Mouse (Mus musculus): ENCODE data around the gene Mnx1. TPM values are rescaled to one million over a fixed set of nuclear protein-coding genes. Genes with fewer than 3 reads are reported as not detected.

Gene Mnx1
- not detected for total RNA-seq (2021)
- long read RNA-seq, experiment 1 = 0 reads
- long read RNA-seq, experiment 2 = 0 reads

DNA sequence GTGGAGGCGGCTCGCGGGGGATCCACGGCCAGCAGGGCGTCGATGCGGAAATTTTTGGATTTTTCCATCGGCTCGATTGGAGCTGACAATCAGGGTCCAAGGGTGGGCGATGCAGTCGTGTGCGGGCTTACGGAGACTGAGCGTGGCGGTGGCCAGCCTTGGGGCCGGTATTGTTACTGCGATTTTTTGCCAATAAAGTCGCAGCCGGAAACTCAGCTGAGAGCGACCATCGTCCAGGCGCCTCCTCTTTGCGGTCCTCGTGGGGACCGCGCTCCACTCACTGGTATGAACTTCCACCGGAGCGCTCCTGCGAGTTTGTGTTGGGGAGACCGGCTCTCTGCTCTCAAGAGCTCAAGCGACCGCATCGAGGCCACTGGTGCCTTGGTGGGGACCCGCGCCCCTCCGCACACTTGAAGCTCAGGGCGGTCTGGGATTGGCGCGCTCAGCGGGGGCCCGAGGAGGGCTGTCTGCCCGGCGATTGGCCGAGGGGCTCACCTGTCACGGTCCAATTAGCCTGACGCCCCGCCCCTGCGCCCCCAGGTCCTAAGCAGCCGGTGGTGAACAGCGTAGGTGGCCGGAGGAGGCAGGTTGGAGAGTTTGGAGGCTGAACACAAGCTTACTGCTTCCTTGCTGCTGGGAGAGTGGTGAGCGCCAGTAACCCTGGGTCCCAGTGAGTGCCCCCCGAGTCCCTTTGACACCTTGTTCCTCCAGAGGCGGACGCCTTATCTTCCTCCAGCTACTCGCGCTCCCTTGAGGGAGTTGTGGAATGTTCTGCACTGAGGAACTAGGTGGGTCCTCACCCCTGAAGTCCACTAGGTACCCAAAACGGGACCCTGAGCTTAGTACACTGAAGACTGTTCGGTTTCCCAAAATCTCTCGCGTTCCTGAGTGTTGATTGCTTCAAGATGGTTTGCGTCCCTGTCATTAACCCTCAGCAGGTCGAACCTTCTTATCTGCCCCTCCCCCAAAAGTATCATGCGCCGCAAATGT, at the start of gene Mnx1:
Mnx1 (minus strand) TSS at position 263 of the 990 bp plus-strand sequence.
- DNase-seq = no peak

DNA sequence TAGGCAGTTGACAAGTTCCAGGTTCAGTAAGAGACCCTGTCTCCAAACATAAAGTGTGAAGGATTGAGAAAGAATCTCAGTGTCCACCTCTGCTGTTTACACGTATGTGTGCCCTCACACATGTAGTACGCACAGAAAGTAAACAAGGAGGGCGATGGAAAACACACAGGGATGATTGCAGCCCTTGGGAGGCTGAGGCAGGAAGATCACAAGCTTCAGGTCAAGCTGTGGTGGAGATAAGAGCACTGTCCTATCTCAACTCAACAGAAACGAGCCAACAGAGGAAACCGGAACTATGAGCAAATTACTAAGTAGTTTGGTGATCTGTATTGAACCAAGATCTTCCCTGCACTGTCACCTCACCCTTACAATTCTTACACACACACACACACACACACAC, 38.2 kb upstream of the Mnx1 start:
- no peak for DNase-seq

DNA sequence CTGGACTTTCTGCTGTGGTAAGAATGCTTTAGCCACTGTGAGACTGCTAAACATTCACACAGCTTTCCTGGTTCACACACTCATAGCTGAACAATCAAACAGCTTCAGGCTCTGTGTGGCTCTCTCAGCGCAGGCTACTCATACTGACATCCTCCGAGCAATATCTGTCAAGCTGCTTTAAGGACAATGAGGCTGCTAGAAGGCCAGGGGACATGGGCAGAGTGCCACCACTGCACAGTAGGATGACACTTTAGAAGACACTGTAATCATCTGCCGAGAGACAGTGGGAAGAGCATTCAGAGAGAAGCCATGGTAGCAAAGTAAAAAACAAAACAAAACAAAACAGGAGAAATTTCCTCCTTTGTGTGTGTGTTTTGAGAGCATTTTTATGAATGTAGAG, 37.6 kb upstream of the Mnx1 start:
- no peak for DNase-seq

DNA sequence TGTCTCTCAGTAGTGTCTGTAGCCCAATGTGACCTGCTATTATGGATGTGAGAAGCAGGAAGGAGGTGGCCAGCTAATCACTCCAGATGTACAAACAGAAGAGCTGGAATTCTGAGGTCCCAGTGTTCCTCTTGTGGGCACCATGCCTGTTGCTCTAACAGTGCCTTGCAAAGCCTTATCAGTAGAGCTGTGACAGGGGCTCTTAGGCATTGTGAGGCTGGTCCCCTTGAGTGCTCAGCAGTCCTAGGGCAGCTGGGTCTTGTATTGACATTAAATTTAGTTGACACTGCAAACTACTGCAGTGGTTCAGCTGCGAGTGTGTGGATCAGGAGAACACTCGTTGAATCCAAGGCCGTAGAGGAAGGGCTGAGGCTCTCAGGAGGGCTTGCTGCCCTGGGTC, 28.7 kb upstream of the Mnx1 start:
- no peak for DNase-seq

DNA sequence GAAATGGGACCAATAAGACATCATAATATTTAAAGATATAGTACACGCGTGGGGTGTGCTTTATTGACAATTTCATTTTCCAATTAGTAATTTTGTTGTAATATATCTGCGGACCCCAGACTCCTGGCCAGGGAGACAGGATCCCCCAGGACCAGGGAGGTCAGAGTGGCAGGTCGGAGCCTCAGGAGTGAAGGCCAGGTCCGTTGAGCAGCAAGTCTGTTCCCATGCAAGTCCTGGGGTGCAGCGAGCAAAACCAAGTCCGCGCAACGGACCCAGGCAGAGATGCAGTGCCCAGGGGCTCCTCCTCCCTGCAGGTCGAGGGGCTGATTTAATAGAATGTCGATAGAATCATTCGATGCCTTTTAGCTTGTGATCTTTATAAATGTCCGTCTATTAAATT, 9.1 kb upstream of the Mnx1 start:
- DNase-seq = no peak

DNA sequence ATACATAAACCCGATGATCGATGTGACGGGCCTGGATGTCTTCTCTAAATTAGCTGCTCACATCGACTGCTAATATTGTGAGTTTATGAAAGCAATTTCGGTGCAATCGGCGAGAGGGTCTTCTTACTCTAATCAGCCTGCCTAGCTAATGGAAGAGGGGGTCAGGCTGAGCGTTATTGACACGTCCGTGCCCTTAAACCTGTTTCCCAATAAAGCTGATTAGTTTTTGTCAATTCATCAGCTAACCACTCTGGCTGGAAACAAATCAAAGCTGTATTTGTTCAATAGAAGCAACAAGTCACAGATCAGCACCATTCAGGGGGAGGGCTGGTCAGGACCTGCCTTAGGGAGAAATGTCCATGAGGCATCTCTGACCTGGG, 7.7 kb upstream of the Mnx1 start:
- no peak for DNase-seq

DNA sequence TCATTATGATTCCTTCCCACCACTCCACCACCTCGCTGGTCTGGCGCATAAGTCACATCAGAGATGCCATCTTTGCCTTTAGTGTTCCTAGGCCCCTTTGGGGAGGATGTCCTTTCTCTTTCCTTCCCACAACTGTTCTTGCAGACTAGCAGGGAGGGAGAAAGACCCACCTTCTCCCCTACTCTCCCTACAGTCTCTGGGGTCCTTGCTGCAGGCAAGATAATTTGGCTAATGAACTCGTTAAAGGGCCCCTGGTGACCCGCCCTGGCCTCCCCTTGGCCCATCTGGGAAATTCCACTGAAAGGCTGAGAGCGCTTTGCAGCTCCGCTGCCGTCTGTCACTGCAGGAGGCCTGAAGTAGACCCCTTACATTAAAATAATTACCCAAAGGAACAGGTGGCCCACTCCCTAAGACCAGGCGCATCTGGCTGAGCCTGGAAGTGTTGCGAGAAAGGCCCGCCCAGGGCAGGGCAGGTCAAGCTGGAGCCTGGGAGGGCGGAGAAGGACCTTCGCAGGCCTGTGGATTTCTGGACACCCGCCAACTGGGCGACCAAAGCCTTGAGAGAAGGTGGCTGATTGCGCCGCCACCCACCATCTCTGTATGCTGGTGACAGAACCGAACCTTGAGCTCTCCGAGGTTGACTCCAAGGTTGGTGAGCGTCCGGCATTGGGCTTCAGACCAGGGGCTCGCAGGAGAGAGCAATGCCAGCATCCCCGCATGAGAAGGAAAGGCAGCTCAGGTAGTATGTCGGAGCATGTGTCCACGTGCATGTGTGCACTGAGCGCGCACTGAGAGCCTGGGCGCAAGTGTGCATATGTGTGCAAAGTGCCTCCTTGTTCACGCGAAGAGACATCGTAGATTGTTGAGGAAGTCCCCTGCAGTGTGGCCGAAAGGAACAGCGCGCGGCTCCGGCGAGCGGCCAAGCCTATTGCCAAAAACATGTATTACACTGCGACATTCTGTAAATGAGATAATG, 7.0 kb upstream of the Mnx1 start:
- no peak for DNase-seq

DNA sequence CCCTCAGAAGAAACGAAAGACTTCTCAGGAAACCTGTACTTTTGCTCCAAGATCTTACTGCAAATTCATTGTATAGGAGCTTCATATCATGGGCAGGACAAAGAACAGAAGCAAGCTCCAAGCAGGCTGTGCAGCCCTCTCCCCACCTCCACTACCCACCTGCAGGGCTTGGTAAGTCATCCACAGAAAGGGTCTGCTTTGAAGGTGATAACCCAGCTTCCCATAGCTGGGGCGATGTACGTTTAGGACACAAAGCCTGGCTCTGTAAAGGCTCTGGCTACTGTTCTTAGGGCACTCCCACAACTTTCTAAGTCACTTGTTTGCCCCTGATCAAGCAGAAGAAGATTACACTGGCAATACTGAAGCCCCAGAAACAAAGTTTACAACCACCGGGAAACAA, 5.5 kb upstream of the Mnx1 start:
- no peak for DNase-seq

DNA sequence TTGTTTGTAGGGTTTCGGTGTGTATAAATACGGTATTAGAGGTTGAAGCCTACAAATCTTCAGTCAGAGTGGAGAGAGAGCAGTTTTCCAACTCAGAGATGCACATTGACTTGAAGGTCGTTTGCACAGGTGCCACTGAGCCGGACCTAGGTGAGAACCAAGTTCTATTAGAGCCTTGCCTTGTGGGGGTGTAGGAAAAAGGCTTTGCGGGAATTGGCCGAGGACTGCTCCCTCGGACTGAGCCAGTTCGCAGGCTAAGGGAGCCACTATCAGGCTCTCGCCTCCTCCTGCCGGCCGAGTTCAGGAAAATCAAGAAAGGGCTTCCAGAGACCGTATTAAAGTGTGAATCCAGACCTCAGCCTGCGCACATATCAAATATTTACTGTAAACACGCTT, 926 bp upstream of the Mnx1 start:
- DNase-seq = no peak

DNA sequence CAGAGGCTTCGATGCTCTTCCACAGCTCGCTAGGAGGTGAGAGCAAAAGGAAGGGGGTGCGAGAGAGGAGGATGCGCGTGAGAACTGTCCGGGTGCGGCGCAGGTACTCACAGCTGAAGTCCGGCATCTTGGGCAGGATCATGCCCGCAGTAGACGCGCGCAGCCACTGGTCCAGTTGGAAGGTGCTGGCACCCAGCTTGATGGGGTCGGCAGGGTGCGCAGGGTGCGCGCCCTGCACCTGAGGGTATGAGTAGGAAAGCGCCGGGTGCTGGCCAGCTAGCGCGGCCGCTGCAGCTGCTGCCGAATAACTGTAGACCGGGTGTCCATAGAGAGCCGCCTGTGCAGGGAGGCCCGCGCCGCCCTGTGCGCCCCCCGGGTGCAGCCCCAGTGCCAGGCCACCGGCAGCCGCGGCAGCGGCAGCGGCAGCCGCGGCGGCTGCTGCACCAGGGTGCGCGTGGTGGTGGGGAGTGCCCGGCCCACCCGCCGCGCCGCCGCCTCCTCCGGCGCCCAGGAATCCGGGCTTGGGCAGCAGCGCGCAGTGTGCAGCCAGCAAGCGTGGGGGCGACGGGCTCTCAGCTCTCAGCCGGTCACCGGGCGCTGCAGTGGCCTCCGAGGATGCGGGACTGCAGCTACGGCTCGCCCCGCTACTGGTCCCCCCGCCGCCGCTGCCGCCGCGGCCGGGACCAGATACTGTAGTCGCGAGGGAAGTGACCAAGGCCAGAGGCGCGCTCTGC, 629 bp downstream of the Mnx1 start:
- no peak for DNase-seq

DNA sequence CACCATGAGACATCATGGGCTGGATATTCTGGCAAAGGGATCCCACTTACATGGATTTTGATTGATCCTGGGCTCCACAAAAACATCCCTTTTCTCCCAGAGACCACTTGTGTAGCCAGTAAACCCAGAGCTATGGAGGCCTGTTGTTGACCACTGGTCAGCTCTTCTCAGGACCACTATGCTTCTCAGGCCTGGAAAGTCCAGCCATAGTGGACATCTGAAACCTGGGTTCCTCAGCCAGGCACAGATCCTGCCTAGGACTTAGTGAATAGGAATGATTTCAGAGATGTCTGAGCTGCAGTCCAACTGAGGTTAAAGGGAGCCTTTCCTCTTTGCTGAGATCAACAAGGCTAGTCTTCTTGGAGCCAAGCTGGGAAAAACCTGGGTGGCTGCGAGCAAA, 2.2 kb downstream of the Mnx1 start:
- no peak for DNase-seq

DNA sequence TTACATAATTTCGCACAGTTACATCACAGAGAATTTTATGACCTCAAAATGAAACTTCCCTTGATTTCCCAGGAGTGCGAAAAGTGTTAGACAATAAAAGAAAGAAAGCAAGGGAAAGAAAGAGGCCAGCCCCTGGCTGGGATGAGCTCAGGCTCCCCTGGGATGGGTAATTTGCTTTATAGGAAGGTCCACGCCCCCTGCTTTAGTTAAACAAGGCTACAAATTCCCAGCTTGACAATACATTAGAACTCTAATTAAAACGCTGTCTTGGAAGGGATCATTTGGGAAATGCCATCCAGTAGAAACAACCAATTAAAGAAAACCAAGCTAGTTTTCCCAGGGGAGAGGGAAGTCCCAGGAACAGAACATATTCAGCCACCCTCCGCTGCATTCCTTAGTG, 2.7 kb downstream of the Mnx1 start:
- no peak for DNase-seq

DNA sequence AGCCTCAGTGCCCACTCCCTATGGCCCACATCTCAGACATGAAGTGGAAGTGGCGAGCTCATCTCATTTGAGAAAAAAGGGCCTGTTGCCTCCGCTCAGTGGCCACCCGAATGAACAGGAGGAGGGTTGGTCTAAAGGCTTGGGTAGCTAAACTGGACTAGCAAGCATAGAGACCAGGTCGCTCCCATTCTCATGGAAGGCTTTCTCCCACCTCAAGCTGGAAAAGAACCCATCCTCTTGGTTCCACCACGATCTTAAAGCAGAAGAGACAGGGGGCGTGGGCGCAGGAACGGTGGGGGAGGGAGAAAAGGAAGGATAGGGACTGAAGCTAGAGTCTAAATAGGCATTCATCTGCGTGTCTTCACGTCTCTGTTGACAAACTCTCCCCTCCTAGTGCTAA, 3.2 kb downstream of the Mnx1 start:
- DNase-seq = no peak

DNA sequence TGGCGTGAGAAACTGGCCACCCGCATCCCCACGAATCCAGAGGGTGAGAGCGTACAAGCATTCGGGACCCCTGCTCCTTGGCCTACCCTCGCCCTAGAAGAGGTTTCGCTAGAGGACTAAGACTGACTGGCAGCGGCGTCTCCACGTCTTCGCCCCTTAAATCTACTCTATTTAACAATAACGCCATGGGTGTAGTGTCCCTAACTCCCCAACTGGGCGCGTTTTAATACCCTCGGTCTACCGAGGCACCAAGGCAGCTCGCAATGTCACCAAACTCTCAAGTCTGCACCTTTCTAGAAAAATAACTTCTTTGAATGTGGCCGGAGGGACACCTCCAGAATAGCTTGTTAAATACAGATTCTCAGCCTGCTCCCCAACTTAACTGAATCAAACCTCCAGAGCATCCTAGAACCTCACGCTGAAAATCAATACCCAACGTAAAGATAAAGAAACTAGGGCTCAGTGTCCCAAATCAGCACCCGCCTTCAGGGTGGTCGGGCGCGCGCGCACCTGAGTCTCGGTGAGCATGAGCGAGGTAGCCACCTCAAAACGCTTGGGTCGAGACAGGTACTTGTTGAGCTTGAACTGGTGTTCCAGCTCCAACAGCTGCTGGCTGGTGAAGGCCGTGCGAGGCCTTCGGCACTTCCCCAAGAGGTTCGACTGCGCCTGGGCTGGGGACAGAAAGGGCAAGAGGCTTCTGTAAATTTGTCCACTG, 3.9 kb downstream of the Mnx1 start:
- no peak for DNase-seq

DNA sequence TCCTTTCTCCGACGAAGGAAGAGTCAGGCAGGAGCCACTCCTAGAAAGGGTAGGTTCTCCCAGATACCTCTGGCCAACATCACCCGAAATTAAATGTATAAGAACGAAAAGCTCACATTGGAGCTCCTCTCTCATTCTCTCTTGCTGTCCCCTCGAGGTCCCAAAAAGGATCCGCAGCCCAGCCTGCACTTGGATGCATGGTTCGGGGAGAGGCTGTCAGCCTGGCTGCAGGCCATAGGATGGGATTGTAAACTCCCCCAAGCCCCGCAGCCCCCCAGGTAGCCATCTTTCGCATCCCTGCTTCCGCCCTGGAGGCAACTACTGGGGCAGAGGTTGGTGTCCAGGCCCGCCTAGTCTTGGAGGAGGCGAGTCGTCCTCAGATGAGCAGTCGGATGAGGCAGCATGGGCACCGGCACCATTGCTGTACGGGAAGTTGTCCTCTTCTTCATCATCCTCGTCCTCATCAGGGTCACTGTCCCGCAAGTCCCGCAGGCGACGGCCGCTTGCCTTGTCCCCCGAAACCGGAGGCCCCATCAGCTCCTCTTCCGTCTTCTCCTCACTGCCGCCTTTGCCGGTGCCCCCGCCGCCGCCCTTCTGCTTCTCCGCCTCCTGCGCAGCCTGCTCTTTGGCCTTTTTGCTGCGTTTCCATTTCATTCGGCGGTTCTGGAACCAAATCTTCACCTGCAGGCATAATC, 4.6 kb downstream of the Mnx1 start:
- no peak for DNase-seq

DNA sequence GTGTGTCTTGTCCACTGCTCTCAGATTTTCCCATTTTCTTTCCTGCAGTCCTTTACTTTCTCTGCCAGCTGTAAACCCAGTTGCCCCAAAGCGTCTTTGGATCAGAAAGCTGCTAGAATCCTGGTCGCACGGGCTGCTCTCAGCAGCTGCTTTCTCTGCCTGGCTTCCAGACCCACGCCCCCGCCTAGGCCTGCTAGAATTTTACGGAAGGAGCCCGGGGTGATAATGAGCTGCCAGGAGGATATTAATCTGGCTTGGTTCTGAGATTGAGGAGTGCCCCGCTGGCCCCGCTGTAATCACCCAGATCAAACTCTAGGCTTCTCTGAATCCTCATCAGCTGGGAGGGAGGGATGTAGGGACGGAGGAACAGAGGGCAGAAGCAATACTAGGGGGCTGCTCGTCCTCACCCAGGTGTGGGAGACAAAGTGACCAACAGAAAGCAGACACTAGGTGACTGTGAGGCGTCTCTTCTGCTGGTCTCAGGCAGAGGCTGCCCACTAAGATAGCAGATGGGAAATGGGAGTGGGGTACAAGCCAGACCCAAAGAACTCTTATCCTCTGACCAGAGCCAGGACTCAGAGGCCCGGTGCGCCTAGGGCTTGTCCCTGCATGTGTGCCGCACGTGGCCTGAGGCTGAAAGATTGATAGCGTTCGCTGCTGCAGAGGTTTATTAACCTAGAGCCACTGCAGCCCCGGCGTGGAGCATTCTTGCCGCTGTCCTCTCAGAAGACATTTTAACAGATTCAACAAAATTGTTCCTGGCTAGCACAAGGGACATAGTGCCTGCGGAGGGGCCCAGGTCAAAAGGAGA, 6.2 kb downstream of the Mnx1 start:
- DNase-seq = no peak

DNA sequence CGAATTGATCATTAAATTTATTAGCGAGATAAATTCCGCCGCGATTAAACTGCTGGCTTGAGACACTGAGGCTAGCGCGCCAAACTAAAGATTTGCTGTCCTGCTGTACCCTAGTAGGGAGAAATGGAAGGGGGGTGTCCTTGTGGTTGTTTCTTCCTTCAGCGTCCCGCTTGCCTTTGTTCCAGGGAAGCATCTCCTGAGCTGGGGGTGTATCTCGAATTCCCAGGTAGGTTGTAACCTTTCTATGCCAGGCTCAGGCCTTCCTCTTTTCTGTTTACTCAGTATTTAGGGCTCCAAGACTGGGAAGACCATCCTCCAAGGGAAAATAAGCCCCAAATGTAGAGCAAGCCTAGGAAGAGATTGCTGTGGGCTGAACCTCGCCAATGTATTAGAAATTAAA, 6.9 kb downstream of the Mnx1 start:
- DNase-seq = no peak

DNA sequence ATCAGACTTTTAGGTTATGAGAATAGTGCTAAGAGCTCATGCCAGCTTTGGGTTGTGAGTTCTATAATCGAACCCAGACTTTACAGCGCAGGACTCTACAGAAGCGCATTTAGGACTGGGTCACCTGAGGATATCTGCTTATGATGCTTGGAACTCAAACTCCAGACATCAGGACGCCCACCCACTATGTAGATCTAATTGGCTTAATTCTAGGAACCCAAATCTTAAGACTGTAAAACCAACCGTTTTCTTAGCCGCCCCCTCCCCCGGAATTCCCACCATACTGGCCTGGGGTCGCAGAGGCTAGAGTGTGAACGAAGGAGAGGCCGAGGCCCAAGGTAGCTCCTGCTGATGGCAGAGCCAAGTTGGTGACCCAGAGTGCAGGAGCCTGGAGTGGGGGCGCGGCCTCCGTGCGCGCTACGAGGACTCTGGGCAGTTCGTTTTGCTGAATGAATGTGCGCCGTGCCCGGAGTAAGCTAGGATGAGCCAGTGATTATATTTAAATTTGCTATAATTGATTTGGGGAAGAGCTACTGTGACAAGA, 7.3 kb downstream of the Mnx1 start:
- DNase-seq = no peak

DNA sequence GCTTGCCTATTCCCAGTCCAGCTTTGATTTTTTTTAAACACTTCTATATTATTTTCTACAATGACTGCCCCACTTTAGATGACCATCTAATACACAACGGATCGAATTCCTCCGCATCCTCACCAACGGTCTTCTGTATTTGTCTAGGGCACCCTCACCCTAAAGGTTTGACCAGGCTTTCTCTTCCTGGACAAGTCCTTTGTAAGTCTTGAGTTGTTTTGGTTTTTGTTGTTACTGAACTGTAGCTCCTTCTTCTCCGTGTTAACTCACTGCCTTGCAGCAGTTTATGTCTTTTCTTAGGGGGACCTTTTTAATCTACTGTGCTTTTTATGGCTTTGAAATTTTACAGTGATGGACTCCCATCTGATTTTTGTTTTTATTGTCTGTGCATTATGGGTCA, 8.0 kb downstream of the Mnx1 start:
- DNase-seq = no peak

DNA sequence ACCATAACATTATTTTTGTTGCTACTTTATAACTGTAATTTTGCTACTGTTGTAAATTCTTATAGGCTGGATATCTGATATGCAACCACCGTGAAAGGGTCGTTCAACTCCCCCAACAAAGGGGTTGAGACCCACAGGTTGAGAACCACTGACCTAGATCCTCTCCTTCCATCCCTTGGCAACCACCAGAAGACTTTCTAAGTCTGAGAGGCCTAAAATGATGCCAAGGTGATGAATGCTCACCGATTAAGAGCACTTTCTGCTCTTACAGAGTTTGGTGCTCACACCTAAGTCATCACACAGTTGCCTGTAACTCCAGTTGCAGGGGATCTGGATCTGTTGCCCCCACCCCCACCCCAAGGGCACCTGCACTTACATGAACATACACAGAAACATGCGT, 8.8 kb downstream of the Mnx1 start:
- no peak for DNase-seq

Data from gastrocnemius, postnatal 10 days (tissue).